Mouse (Mus musculus) hematopoietic stem cell, adult 5-6 weeks (primary cell): Measurements from ENCODE around the gene Lancl1. TPM values are rescaled to one million over a fixed set of nuclear protein-coding genes. Genes with fewer than 3 reads are reported as not detected.

Source experiments
- ATAC-seq, 2 experiments: fragments of 125-278 bp in 1 of 2; replicated peaks in 1 of 2; 2 replicates each; pipeline ENCODE4 v1.8.0; 2016 to 2017; ENCODE audit warnings: inconsistent platforms in 2 of 2, mild to moderate bottlenecking in 2 of 2, moderate number of reproducible peaks in 2 of 2, low read depth in 1 of 2, moderate TSS enrichment in 1 of 2; ENCODE audit not compliant: low FRiP score in 2 of 2, poor library complexity in 2 of 2, severe bottlenecking in 2 of 2, insufficient read depth in 1 of 2, low TSS enrichment in 1 of 2
- total RNA-seq: library from RNA; stranded (forward); fragments of 172-1452, 232-1000 nt; gene quantifications from 2 replicates; pipeline ENCODE4 v1.2.3, GENCODE M21; 2017

Lancl1 gene
- total RNA-seq, 1 experiment from 2014 or later: 63.8 TPM

DNA sequence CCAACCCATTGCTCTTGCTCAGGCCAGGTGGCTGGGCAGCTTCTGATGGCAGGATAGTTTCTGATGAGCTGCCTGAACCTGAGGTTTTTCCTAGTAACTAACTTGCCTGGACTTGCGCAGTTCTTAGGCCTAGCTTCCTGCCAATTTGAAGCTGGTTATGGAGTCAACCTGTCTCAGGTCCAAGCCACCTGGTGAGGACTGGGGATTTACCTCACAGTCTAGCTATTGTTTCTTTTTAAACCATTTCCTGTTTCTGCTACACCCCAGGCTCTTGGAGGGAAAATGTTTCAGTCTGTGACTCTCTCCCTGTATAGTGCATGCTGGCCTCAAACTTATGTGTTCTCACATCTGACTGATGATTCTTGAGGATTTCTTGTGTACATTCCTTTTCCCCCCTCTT lies 58.5 kb downstream of the Lancl1 start:
- ATAC-seq: no peak

DNA sequence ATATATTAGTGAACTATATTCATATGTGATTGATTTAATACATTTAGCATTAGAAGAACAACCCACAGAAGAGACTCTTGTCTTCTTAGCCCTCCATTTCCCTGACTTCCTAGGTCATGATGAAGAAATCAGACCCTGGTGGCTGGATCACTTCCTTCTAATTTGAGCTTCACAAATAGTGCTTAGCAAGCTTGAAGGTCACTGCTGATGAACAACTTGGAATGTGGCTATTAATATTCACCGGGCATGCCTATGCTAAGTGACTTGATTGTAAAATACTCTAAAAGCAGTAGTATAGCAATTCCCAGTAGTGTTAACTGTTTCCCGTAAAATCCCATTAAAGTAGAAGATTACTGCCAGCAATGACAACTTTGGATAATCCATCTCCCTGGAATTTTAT lies 63.2 kb downstream of the Lancl1 start:
- no peak for ATAC-seq

DNA sequence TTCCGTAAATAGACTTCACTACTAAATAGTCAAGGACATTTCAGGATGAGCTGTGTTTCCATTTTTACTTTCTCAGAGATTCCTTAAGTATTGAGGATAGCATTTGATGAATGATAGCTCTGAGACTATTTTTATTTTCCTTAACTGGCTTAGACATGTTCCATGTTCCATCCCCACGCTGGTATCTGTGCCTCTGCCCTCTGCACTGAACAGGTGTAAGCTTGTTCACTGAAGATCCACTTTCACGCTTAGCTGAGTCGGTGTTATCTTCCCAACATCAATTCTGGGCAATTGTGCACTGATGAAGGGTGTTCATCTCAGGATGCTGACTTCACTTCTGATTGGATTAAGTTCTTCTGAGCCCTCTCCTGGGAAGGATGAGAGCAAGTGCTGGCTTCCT lies 73.8 kb downstream of the Lancl1 start:
- ATAC-seq: no peak

DNA sequence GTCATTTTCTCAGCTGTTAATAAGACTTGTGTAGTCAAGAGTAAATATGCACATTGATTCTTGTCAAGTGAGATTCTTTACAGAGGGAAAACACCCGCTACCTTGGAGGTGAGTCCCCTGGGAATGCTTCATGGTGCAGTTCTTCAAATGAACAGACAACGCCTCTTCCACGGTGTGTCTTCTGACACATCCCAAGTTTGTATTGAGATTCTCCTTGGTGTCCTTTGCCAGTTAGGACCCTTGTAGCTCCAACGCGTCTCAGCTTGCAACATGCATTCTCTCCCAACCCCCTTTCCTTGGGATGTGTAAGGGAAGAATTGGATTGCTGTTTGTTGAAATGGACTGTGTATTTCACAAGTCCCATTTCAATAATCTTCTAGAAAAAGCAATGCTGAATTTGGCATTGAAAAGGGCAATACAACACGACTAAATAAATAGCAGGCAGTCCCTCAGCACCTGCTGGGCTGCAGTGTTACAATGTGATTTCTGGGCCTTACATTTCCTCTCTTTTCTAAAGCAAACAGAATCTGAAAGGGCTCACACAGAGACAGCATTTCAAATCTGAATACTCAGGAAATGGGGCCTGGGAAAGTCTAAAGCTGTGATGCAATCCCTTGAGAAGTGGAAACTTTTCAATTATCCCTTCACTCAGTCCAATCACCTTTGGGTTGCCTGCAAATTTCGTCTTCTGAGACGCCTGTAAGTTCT lies 78.0 kb downstream of the Lancl1 start:
- no peak for ATAC-seq

DNA sequence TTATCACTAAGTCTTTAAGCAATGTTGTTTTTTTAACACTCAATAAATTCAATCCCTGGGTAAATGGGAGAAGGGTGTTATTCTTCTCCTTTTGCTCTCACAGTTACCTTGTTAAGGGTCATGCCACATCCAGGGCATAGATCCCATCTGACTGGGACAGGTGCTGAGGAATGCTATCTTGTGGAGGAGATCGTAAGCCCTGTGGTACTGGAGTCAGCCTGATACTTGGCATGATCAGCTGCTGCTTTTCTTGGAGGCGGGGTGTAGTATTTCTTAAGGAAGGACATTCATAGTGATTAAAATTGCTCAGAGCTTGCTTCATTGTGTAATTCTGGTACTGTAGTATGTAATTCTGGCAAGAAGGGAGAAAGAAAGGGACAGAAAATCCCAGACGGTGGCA lies 81.3 kb downstream of the Lancl1 start:
- ATAC-seq: no peak

DNA sequence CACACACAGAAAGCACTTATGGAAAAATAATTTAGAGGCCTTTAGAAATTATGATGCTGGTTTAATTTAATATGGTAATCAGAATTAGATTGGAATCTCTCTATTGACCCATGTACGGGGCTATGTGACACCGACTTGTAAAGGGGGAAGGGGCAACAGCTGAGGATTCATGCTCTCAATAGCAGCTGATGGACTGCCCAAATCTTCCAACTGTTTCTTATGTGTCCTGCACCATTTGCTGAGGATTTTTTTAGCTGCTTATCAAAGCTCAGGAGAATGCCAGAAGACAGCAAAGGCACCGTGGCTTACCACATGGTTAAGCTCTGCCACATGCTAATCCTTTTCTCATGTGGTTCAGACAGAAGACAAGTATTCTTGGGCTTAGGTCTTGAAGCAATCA lies 87.6 kb downstream of the Lancl1 start:
- ATAC-seq: no peak

Other genes with a start within 250 kb of the Lancl1 start
- gene Kansl1l, start 221.3 kb downstream of the Lancl1 start, total RNA-seq: 85.6 and 102 TPM in 2 replicates
- gene Acadl, start 175.6 kb downstream of the Lancl1 start, total RNA-seq: 73.1 and 75.2 TPM in 2 replicates
- gene Myl1, start 93.5 kb downstream of the Lancl1 start, total RNA-seq: not detected in 2 replicates
- gene Cps1, start 84.2 kb upstream of the Lancl1 start, total RNA-seq: not detected in 2 replicates